ENCODE assay signal across 13 mouse cellular contexts in the genomic region with DNA sequence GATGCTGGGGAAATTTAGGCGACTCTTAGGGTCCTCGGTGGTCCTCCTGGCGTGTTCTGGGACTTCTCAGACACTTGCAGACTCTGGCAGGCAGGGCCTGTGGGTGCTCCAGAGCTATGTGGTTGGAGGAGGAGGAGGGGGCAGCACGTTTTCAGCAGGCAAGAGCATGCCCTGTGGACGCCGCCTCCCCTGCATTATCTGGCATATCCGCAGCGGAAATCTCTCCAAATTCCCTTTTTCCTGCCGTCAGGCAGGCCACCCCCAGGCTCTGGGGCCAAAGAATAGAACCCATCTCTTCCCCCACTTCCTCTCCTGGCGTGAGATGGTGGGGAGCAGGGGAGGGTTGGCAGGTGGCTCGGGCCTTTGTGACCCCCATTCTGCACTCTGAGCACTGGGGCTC. TPM values are rescaled to one million over a fixed set of nuclear protein-coding genes. Genes with fewer than 3 reads are reported as not detected.
DNase-seq lines count a peak whose midpoint lies in the region; ATAC-seq and TF ChIP-seq lines count a peak whose summit lies in the region.
"Had no signal": no experiment of that assay in that cellular context is flagged by ENCODE, and none has a peak within 500 bp of the region (broad histone marks: within the 10 kb centered on the region; RNA-seq: fewer than 3 reads in every experiment).

No protein-coding gene starts in this region.

- no peak overlapping the region for H3K9ac ChIP-seq in hindbrain, embryonic 16.5 days (ENCODE audit: low read depth, low read length)
- no peak overlapping the region for H3K9ac ChIP-seq in embryonic facial prominence, embryonic 15.5 days
- H3K9ac ChIP-seq in stomach, embryonic 14.5 days (replicated peaks; ENCODE audit: low read depth, low read length), result no peak overlapping the region
- H3K9ac ChIP-seq: limb, embryonic 15.5 days; neural tube, embryonic 15.5 days had no signal

- intact Hi-C loops in left cerebral cortex, postnatal 36 days (cut with DNase I), result no loop called here
- intact Hi-C loops in left cerebral cortex, adult 2 months (cut with DNase I), result no loop called here

- peaks cover 72% of the 10 kb centered on the region for H3K4me1 ChIP-seq in hindbrain, embryonic 10.5 days (replicated peaks)
- peaks cover 6% of the 10 kb centered on the region; the same call in 1 of the 2 replicates for H3K4me1 ChIP-seq in hindbrain, embryonic 16.5 days (ENCODE audit: control insufficient read depth, insufficient read depth, low read depth, low read length)
- H3K4me1 ChIP-seq in megakaryocyte, embryonic 14.5 days, result peaks cover 62% of the 10 kb centered on the region
- H3K4me1 ChIP-seq in embryonic facial prominence, embryonic 15.5 days, result peaks cover 55% of the 10 kb centered on the region
- peaks cover 45% of the 10 kb centered on the region for H3K4me1 ChIP-seq in stomach, embryonic 14.5 days (ENCODE audit: control insufficient read depth, insufficient read depth, low read length)

- H3K9me3 ChIP-seq in hindbrain, embryonic 10.5 days, result no peaks in the 10 kb centered on the region
- no peaks in the 10 kb centered on the region for H3K9me3 ChIP-seq in hindbrain, embryonic 16.5 days (ENCODE audit: control insufficient read depth, low read length)
- no peaks in the 10 kb centered on the region for H3K9me3 ChIP-seq in megakaryocyte, embryonic 14.5 days
- H3K9me3 ChIP-seq in embryonic facial prominence, embryonic 15.5 days (replicated peaks), result no peaks in the 10 kb centered on the region
- H3K9me3 ChIP-seq in stomach, embryonic 14.5 days (ENCODE audit: control insufficient read depth, low read depth, low read length), result no peaks in the 10 kb centered on the region
- H3K9me3 ChIP-seq: hindbrain, embryonic 13.5 days; limb, embryonic 15.5 days; neural tube, embryonic 15.5 days had no signal

- DNase-seq in hindbrain, embryonic 10.5 days (ENCODE audit: low spot score), result no peak
- DNase-seq in left cerebral cortex, postnatal 36 days (ENCODE audit: low spot score in 2 of 2), result no peak
- DNase-seq in left cerebral cortex, adult 2 months (ENCODE audit: extremely low spot score in 1 of 2, low spot score in 2 of 2), result no peak
- DNase-seq: layer of hippocampus, adult 9-11 months had no signal

- no peak overlapping the region for H3K4me2 ChIP-seq in hindbrain, embryonic 16.5 days (ENCODE audit: low read length)
- peak overlapping the region; percentile 2; the same call in 1 of the 2 replicates for H3K4me2 ChIP-seq in embryonic facial prominence, embryonic 15.5 days (replicated peaks)
- no peak overlapping the region for H3K4me2 ChIP-seq in stomach, embryonic 14.5 days (replicated peaks; ENCODE audit: low read depth, low read length)
- H3K4me2 ChIP-seq: hindbrain, embryonic 13.5 days; limb, embryonic 15.5 days; neural tube, embryonic 15.5 days had no signal

- H3K27me3 ChIP-seq in hindbrain, embryonic 10.5 days (ENCODE audit: insufficient read depth, poor library complexity, severe bottlenecking), result no peaks in the 10 kb centered on the region
- no peaks in the 10 kb centered on the region for H3K27me3 ChIP-seq in hindbrain, embryonic 16.5 days (replicated peaks; ENCODE audit: control insufficient read depth, insufficient read depth, low read length)
- H3K27me3 ChIP-seq in megakaryocyte, embryonic 14.5 days (replicated peaks), result peaks cover 82% of the 10 kb centered on the region
- no peaks in the 10 kb centered on the region for H3K27me3 ChIP-seq in embryonic facial prominence, embryonic 15.5 days
- H3K27me3 ChIP-seq in stomach, embryonic 14.5 days (ENCODE audit: control insufficient read depth, insufficient read depth, low read length), result no peaks in the 10 kb centered on the region
- H3K27me3 ChIP-seq: hindbrain, embryonic 13.5 days; limb, embryonic 15.5 days; neural tube, embryonic 15.5 days had no signal

- peak overlapping the region; percentile 68 for H3K27ac ChIP-seq in hindbrain, embryonic 10.5 days
- no peak overlapping the region for H3K27ac ChIP-seq in hindbrain, embryonic 16.5 days (ENCODE audit: low read depth, low read length)
- H3K27ac ChIP-seq in embryonic facial prominence, embryonic 15.5 days (replicated peaks), result 0 out of 2 replicates have a peak overlapping the region, but pooled peaks have one; percentile 2
- peak overlapping the region; percentile 34; the same call in 1 of the 2 replicates for H3K27ac ChIP-seq in stomach, embryonic 14.5 days (ENCODE audit: low read length)
- H3K27ac ChIP-seq in left cerebral cortex, adult 2 months, result no peak overlapping the region
- H3K27ac ChIP-seq: hindbrain, embryonic 13.5 days; neural tube, embryonic 15.5 days had no signal

- whole genome bisulfite sequencing in hindbrain, embryonic 10.5 days, result 70% methylated on average over 11 of the region's 11 CpGs
- WGBS in hindbrain, embryonic 16.5 days, result 68% methylated on average over 11 of the region's 11 CpGs
- WGBS in embryonic facial prominence, embryonic 15.5 days, result 39% methylated on average over 11 of the region's 11 CpGs
- WGBS in stomach, embryonic 14.5 days, result 51% methylated on average over 11 of the region's 11 CpGs

- no peak for TF ChIP-seq CTCF in left cerebral cortex, adult 2 months (IDR thresholded peaks at IDR 0.05)

- H3K36me3 ChIP-seq in hindbrain, embryonic 10.5 days, result peaks cover 38% of the 10 kb centered on the region
- H3K36me3 ChIP-seq in hindbrain, embryonic 16.5 days (ENCODE audit: control insufficient read depth, insufficient read depth, low read length), result no peaks in the 10 kb centered on the region
- H3K36me3 ChIP-seq in megakaryocyte, embryonic 14.5 days (replicated peaks; ENCODE audit: low read length), result no peaks in the 10 kb centered on the region
- peaks cover 5% of the 10 kb centered on the region; the same call in 1 of the 2 replicates for H3K36me3 ChIP-seq in embryonic facial prominence, embryonic 15.5 days
- peaks cover 4% of the 10 kb centered on the region for H3K36me3 ChIP-seq in stomach, embryonic 14.5 days (ENCODE audit: control insufficient read depth, insufficient read depth, low read length)
- H3K36me3 ChIP-seq: neural tube, embryonic 15.5 days had no signal

- H3K4me3 ChIP-seq in hindbrain, embryonic 10.5 days, result no peak overlapping the region
- H3K4me3 ChIP-seq in hindbrain, embryonic 16.5 days (ENCODE audit: low read length), result no peak overlapping the region
- peak overlapping the region; percentile 64 for H3K4me3 ChIP-seq in megakaryocyte, embryonic 14.5 days (replicated peaks)
- H3K4me3 ChIP-seq in embryonic facial prominence, embryonic 15.5 days (replicated peaks), result no peak overlapping the region
- H3K4me3 ChIP-seq in stomach, embryonic 14.5 days (ENCODE audit: low read depth, low read length), result no peak overlapping the region
- H3K4me3 ChIP-seq in left cerebral cortex, adult 2 months, result no peak overlapping the region
- H3K4me3 ChIP-seq: hindbrain, embryonic 13.5 days; limb, embryonic 15.5 days; neural tube, embryonic 15.5 days had no signal

- no peak for ATAC-seq in hindbrain, embryonic 16.5 days
- ATAC-seq in megakaryocyte, adult 5-6 weeks (ENCODE audit: poor library complexity, severe bottlenecking), result no peak
- ATAC-seq in embryonic facial prominence, embryonic 15.5 days (ENCODE audit: insufficient number of reproducible peaks, low FRiP score, low TSS enrichment, low read depth), result no peak
- ATAC-seq in stomach, embryonic 14.5 days (ENCODE audit: insufficient number of reproducible peaks, insufficient read depth, low FRiP score, low read depth), result no peak

RNA-seq across cellular contexts. Expression of a gene that starts 12.9 kb away (rescaled TPM):
- polyA plus RNA-seq in hindbrain, embryonic 10.5 days (2016; fragmentation: Nextera tagmentation; extraction: Ambion mirVana), result 3.3 and 4.4 TPM in 2 replicates
- 1.1 TPM in 2 replicates for polyA plus RNA-seq in hindbrain, embryonic 16.5 days (2015; fragmentation: Nextera tagmentation; extraction: Ambion mirVana)
- not detected in 2 replicates for polyA plus RNA-seq in megakaryocyte, embryonic 14.5 days (2012; ENCODE audit: insufficient read depth, low replicate concordance)
- total RNA-seq in megakaryocyte, adult 5-6 weeks (2015), result 1.1 TPM in 2 replicates
- total RNA-seq in megakaryocyte, adult 5-6 weeks (2017), result 1.3 and 2.1 TPM in 2 replicates
- polyA plus RNA-seq in embryonic facial prominence, embryonic 15.5 days (2015; fragmentation: Nextera tagmentation; extraction: Ambion mirVana), result 7.4 and 7.6 TPM in 2 replicates
- 2.8 and 3.4 TPM in 2 replicates for polyA plus RNA-seq in stomach, embryonic 14.5 days (2014; fragmentation: Nextera tagmentation; extraction: Ambion mirVana)
- total RNA-seq in left cerebral cortex, postnatal 36 days (2021), result 1 to 10 TPM; 1.4 to 1.5 TPM
- 1 to 10 TPM; 1.3 to 1.9 TPM for total RNA-seq in left cerebral cortex, adult 2 months (2021)

RNA-seq across cellular contexts. Expression of a gene that starts 54.1 kb away (rescaled TPM):
- polyA plus RNA-seq in hindbrain, embryonic 10.5 days (2016; fragmentation: Nextera tagmentation; extraction: Ambion mirVana), result 0.65 and 0.81 TPM in 2 replicates
- polyA plus RNA-seq in hindbrain, embryonic 16.5 days (2015; fragmentation: Nextera tagmentation; extraction: Ambion mirVana), result 44.3 and 49.8 TPM in 2 replicates
- polyA plus RNA-seq in megakaryocyte, embryonic 14.5 days (2012; ENCODE audit: insufficient read depth, low replicate concordance), result not detected in 2 replicates
- not detected in 2 replicates for total RNA-seq in megakaryocyte, adult 5-6 weeks (2015)
- not detected in 2 replicates for total RNA-seq in megakaryocyte, adult 5-6 weeks (2017)
- 3.6 and 4.3 TPM in 2 replicates for polyA plus RNA-seq in embryonic facial prominence, embryonic 15.5 days (2015; fragmentation: Nextera tagmentation; extraction: Ambion mirVana)
- 4.3 and 4.4 TPM in 2 replicates for polyA plus RNA-seq in stomach, embryonic 14.5 days (2014; fragmentation: Nextera tagmentation; extraction: Ambion mirVana)
- 1 to 10 TPM; 3.1 TPM for total RNA-seq in left cerebral cortex, postnatal 36 days (2021)
- total RNA-seq in left cerebral cortex, adult 2 months (2021), result 1 to 10 TPM; 3.4 to 4.7 TPM
- total RNA-seq: common myeloid progenitor, adult 5-6 weeks had no signal

Comparison
In these comparisons a context has a peak if more than half of its experiments do, and no peak if none do; other contexts are left out.
1. H3K27ac ChIP-seq: peak in hindbrain, embryonic 10.5 days (single experiment), embryonic facial prominence, embryonic 15.5 days (single experiment) and stomach, embryonic 14.5 days (single experiment); none in hindbrain, embryonic 16.5 days (single experiment) and left cerebral cortex, adult 2 months (single experiment).